Mouse (Mus musculus): Measurements from ENCODE around the gene Madd. TPM values are rescaled to one million over a fixed set of nuclear protein-coding genes. Genes with fewer than 3 reads are reported as not detected.

The Madd gene
- polyA plus RNA-seq, 1 experiment from 2014 or later = 64.5 TPM

DNA sequence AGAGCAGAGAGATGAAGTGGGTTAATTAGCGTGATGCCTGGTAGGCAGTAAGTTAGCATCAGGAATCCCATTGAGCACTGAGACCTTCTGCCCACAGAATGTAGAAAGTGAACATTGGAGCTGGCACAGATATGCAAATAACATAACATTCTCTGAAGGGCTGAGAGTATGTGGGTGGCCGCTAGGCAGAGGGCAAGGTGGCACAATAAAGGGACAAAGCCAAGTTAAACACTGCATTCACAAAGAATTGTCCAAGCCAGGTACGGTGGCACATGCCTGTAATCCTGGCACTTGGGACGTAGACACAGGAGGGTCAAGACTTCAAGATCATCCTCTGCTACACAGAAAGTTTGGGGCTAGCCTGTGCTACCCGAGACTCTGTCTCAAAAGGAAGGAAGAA, 74.4 kb downstream of the Madd start:
- Histone ChIP-seq H3K36me3 (ENCODE audit: control insufficient read depth, insufficient read depth, low read length) (no peaks in the 10 kb centered on the region), H3K27ac (ENCODE audit: low read depth, low read length) (no peak overlapping the region), H3K27me3 (ENCODE audit: control insufficient read depth, insufficient read depth, low read length) (no peaks in the 10 kb centered on the region), H3K9me3 (ENCODE audit: control insufficient read depth, low read length) (no peaks in the 10 kb centered on the region), H3K4me2 (ENCODE audit: low read depth, low read length) (no peak overlapping the region), H3K9ac (replicated peaks; ENCODE audit: low read depth, low read length) (no peak overlapping the region), H3K4me3 (ENCODE audit: low read depth, low read length) (no peak overlapping the region), H3K4me1 (ENCODE audit: control insufficient read depth, insufficient read depth, low read length) (no peaks in the 10 kb centered on the region)
- ATAC-seq (ENCODE audit: low read depth) = no peak
- 85% methylated on average over 5 of the region's 5 CpGs for WGBS

DNA sequence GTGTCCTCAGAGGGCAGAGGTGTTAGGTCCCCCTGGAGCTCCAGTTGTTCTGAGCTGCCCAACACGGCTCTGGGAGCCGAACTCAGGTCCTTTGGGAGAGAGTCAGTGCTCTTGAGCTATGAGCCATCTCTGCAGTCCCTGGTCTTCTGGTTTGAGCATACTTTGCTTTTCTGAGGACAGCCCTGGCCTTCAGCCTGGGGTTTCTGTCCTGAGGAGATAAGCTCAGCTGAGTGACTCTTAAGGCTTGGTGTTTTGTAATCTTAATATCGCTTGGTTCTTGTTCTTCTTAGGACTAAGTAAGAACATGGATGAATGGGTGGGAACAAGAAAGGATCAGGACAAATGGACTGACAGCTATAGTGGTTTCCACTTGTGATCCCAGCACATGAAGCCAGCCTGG, 75.5 kb downstream of the Madd start:
- no peaks in the 10 kb centered on the region for H3K27me3 ChIP-seq (ENCODE audit: control insufficient read depth, insufficient read depth, low read length)
- no peak for ATAC-seq (ENCODE audit: low read depth)
- no peaks in the 10 kb centered on the region for H3K36me3 ChIP-seq (ENCODE audit: control insufficient read depth, insufficient read depth, low read length)
- H3K4me3 ChIP-seq (ENCODE audit: low read depth, low read length) = no peak overlapping the region
- no peak overlapping the region for H3K9ac ChIP-seq (replicated peaks; ENCODE audit: low read depth, low read length)
- 92% methylated on average over 3 of the region's 3 CpGs for WGBS
- H3K4me1 ChIP-seq (ENCODE audit: control insufficient read depth, insufficient read depth, low read length) = no peaks in the 10 kb centered on the region
- H3K27ac ChIP-seq (ENCODE audit: low read depth, low read length) = no peak overlapping the region
- H3K4me2 ChIP-seq (ENCODE audit: low read depth, low read length) = no peak overlapping the region
- no peaks in the 10 kb centered on the region for H3K9me3 ChIP-seq (ENCODE audit: control insufficient read depth, low read length)

DNA sequence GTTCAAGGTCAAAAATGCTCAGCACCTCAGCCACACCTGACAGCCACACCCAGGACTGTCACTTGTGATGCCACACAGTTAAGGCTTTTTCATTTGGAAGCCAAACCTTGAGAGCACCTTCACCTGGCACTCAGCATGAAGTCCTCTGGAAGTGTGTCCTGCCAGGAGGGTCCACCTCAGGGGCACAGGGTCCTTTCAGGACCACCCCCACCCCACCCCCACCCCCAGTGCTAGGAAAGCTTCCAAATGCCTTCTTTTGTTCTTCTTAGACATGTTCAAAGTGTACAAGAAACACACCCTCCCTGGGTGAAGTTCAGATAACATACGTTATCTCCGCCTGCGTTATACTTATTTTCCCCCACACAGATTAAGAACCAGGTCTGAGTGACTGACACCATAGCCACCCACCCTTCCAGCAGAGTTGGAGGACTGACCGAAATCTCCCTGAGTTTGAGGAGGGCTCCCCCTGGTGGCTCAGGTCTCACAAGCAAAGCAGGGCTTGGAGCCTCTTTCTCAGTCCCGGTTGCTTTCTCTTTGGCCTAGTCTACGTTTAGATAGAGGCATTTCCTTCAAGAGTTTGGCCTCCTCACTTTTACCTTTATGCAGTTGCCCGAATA, 82.4 kb downstream of the Madd start:
- no peaks in the 10 kb centered on the region for H3K27me3 ChIP-seq (ENCODE audit: control insufficient read depth, insufficient read depth, low read length)
- ATAC-seq (ENCODE audit: low read depth) = peak; percentile 86; the same call in 1 of the 2 replicates
- H3K4me3 ChIP-seq (ENCODE audit: low read depth, low read length) = no peak overlapping the region
- 15% methylated on average over 7 of the region's 7 CpGs for WGBS
- H3K27ac ChIP-seq (ENCODE audit: low read depth, low read length) = no peak overlapping the region
- H3K9ac ChIP-seq (replicated peaks; ENCODE audit: low read depth, low read length) = no peak overlapping the region
- no peaks in the 10 kb centered on the region for H3K36me3 ChIP-seq (ENCODE audit: control insufficient read depth, insufficient read depth, low read length)
- no peaks in the 10 kb centered on the region for H3K4me1 ChIP-seq (ENCODE audit: control insufficient read depth, insufficient read depth, low read length)
- no peak overlapping the region for H3K4me2 ChIP-seq (ENCODE audit: low read depth, low read length)
- no peaks in the 10 kb centered on the region for H3K9me3 ChIP-seq (ENCODE audit: control insufficient read depth, low read length)

DNA sequence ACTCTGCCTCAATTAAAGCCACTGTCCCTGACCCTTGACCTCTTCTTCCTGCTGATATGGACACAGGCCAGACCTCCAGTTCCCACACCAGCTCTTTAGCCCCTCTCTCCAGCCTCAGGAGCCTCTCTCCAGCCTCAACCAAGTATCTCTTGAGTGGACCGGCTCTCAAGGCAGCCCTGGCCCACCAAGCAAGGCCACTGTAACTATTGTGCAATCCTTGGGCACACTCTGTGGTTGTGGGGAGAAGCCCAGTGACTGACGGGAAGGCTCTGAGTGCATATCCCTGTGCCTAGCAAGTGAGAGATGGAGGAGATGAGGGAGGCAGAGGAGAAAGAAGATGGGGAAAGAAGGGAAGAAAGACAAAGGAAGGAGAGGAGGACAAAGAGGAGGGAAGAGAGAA, 85.5 kb downstream of the Madd start:
- no peak overlapping the region for H3K4me2 ChIP-seq (ENCODE audit: low read depth, low read length)
- 92% methylated on average over 2 of the region's 2 CpGs for WGBS
- H3K27me3 ChIP-seq (ENCODE audit: control insufficient read depth, insufficient read depth, low read length) = no peaks in the 10 kb centered on the region
- no peak for ATAC-seq (ENCODE audit: low read depth)
- no peak overlapping the region for H3K4me3 ChIP-seq (ENCODE audit: low read depth, low read length)
- no peak overlapping the region for H3K9ac ChIP-seq (replicated peaks; ENCODE audit: low read depth, low read length)
- H3K9me3 ChIP-seq (ENCODE audit: control insufficient read depth, low read length) = no peaks in the 10 kb centered on the region
- H3K27ac ChIP-seq (ENCODE audit: low read depth, low read length) = no peak overlapping the region
- H3K4me1 ChIP-seq (ENCODE audit: control insufficient read depth, insufficient read depth, low read length) = no peaks in the 10 kb centered on the region
- no peaks in the 10 kb centered on the region for H3K36me3 ChIP-seq (ENCODE audit: control insufficient read depth, insufficient read depth, low read length)

DNA sequence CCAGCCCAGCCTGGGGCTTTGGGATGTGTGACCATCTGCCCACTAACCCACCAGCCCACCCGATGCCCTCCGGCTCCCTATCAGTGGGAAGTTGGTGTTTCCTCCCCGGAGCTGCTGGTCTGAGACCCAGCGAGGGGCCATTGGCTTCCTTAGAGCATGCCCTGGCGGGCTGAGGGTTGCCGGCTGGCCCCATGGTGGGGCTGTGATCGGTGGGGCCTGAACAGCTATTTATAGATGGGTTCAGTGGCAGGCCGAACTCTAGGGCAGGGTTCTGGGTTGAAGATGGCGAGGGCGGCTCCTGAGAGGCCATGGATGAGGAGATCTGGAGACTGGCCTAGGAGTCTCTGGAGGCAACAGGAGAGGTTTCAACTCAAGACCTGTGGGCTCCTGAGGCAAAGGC, 86.6 kb downstream of the Madd start:
- H3K4me3 ChIP-seq (ENCODE audit: low read depth, low read length) = no peak overlapping the region
- H3K9me3 ChIP-seq (ENCODE audit: control insufficient read depth, low read length) = no peaks in the 10 kb centered on the region
- H3K4me1 ChIP-seq (ENCODE audit: control insufficient read depth, insufficient read depth, low read length) = no peaks in the 10 kb centered on the region
- H3K4me2 ChIP-seq (ENCODE audit: low read depth, low read length) = no peak overlapping the region
- no peak overlapping the region for H3K9ac ChIP-seq (replicated peaks; ENCODE audit: low read depth, low read length)
- WGBS = 89% methylated on average over 10 of the region's 10 CpGs
- ATAC-seq (ENCODE audit: low read depth) = no peak
- H3K36me3 ChIP-seq (ENCODE audit: control insufficient read depth, insufficient read depth, low read length) = no peaks in the 10 kb centered on the region
- H3K27ac ChIP-seq (ENCODE audit: low read depth, low read length) = no peak overlapping the region
- no peaks in the 10 kb centered on the region for H3K27me3 ChIP-seq (ENCODE audit: control insufficient read depth, insufficient read depth, low read length)

DNA sequence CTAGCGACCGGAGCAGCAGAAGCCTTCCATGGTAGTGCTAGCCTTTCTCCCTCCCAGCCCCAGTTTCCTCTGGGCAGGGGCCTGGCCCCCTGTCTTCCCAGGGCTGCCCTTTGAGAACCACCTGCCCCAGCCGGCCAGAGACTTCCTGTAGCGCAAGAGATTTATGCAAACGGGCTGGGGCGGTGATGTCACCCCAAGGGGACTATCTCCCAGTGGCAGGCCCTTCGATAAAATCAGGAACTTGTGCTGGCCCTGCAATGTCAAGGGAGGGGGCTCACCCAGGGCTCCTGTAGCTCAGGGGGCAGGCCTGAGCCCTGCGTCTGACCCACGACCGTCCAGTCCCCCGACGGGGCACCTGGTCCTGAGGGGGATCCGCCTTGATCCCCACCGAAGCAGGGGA, 87.1 kb downstream of the Madd start:
- H3K36me3 ChIP-seq (ENCODE audit: control insufficient read depth, insufficient read depth, low read length) = no peaks in the 10 kb centered on the region
- no peaks in the 10 kb centered on the region for H3K27me3 ChIP-seq (ENCODE audit: control insufficient read depth, insufficient read depth, low read length)
- ATAC-seq (ENCODE audit: low read depth) = no peak
- no peak overlapping the region for H3K4me2 ChIP-seq (ENCODE audit: low read depth, low read length)
- WGBS = 73% methylated on average over 14 of the region's 14 CpGs
- no peak overlapping the region for H3K9ac ChIP-seq (replicated peaks; ENCODE audit: low read depth, low read length)
- H3K4me3 ChIP-seq (ENCODE audit: low read depth, low read length) = no peak overlapping the region
- no peaks in the 10 kb centered on the region for H3K9me3 ChIP-seq (ENCODE audit: control insufficient read depth, low read length)
- H3K4me1 ChIP-seq (ENCODE audit: control insufficient read depth, insufficient read depth, low read length) = no peaks in the 10 kb centered on the region
- no peak overlapping the region for H3K27ac ChIP-seq (ENCODE audit: low read depth, low read length)

DNA sequence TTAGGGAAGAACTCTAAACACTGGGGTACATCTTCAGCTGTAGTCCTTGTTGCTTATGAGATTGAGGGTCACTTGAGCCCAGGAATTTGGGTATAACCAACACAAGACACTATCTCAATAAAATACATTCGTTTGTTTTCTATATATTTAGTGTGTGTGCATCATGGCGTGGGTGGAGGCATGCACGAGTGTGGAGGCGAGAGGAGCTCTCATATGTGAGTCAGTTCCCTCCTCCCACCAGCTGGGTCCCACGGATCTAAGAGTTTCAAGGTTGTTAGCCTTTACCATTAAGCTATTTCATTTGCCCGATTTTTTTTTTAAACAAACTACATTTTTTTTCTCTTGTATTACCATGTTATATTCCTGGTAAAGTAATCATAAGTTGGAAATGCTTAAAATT, 92.8 kb downstream of the Madd start:
- Histone ChIP-seq H3K4me1 (ENCODE audit: control insufficient read depth, insufficient read depth, low read length) (no peaks in the 10 kb centered on the region), H3K27ac (ENCODE audit: low read depth, low read length) (no peak overlapping the region), H3K4me3 (ENCODE audit: low read depth, low read length) (no peak overlapping the region), H3K27me3 (ENCODE audit: control insufficient read depth, insufficient read depth, low read length) (no peaks in the 10 kb centered on the region), H3K9me3 (ENCODE audit: control insufficient read depth, low read length) (no peaks in the 10 kb centered on the region), H3K9ac (replicated peaks; ENCODE audit: low read depth, low read length) (no peak overlapping the region), H3K36me3 (ENCODE audit: control insufficient read depth, insufficient read depth, low read length) (no peaks in the 10 kb centered on the region), H3K4me2 (ENCODE audit: low read depth, low read length) (no peak overlapping the region)
- no peak for ATAC-seq (ENCODE audit: low read depth)
- WGBS = 80% methylated on average over 6 of the region's 6 CpGs

DNA sequence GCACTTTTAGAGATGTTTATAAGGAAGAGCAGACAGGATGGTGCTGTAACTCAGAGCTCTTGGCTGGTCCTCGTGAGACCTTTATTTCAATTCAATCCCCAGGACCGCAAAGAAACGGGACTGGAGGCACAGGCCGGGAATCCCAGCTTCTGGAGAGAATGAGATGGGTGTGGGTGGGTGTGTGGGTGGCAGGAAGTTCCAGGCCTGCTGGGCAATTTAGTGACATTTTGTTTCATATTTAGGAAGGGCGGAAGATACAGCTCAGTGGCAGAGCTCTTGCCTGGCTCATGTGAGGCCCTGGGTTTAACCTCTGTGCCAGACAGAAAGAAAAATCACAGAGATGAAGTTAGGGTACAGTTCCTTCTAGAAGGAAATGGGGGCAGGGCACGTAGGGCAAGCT, 93.4 kb downstream of the Madd start:
- Histone ChIP-seq H3K4me1 (ENCODE audit: control insufficient read depth, insufficient read depth, low read length) (no peaks in the 10 kb centered on the region), H3K36me3 (ENCODE audit: control insufficient read depth, insufficient read depth, low read length) (no peaks in the 10 kb centered on the region), H3K9me3 (ENCODE audit: control insufficient read depth, low read length) (no peaks in the 10 kb centered on the region), H3K4me3 (ENCODE audit: low read depth, low read length) (no peak overlapping the region), H3K27ac (ENCODE audit: low read depth, low read length) (no peak overlapping the region), H3K9ac (replicated peaks; ENCODE audit: low read depth, low read length) (no peak overlapping the region), H3K4me2 (ENCODE audit: low read depth, low read length) (no peak overlapping the region), H3K27me3 (ENCODE audit: control insufficient read depth, insufficient read depth, low read length) (no peaks in the 10 kb centered on the region)
- WGBS = 79% methylated on average over 6 of the region's 6 CpGs
- no peak for ATAC-seq (ENCODE audit: low read depth)

DNA sequence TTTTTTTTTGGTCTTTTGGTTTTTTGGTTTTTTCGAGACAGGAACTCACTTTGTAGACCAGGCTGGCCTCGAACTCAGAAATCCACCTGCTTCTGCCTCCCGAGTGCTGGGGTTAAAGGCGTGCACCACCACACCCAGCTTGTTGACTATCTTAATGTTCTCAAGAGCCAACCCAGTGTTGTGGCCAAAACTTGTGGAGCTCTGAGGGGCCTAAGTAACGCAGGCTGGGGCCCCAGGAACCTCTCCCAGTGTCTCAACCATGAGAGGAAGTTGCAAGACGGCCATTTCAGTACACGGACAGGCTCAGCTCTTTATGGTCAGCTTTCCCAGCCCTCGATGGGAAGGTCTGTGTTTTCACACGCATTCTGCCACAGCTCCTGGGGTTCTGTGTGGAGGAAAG, 94.7 kb downstream of the Madd start:
- no peak for ATAC-seq (ENCODE audit: low read depth)
- H3K27ac ChIP-seq (ENCODE audit: low read depth, low read length) = no peak overlapping the region
- no peaks in the 10 kb centered on the region for H3K9me3 ChIP-seq (ENCODE audit: control insufficient read depth, low read length)
- no peak overlapping the region for H3K4me3 ChIP-seq (ENCODE audit: low read depth, low read length)
- H3K36me3 ChIP-seq (ENCODE audit: control insufficient read depth, insufficient read depth, low read length) = no peaks in the 10 kb centered on the region
- no peaks in the 10 kb centered on the region for H3K27me3 ChIP-seq (ENCODE audit: control insufficient read depth, insufficient read depth, low read length)
- no peak overlapping the region for H3K9ac ChIP-seq (replicated peaks; ENCODE audit: low read depth, low read length)
- 82% methylated on average over 9 of the region's 9 CpGs for WGBS
- no peaks in the 10 kb centered on the region for H3K4me1 ChIP-seq (ENCODE audit: control insufficient read depth, insufficient read depth, low read length)
- H3K4me2 ChIP-seq (ENCODE audit: low read depth, low read length) = no peak overlapping the region

All from neural tube, embryonic 14.5 days (tissue).